Mouse (Mus musculus) adrenal gland, adult 18-20 months (tissue): Measurements from ENCODE around the gene Rbms1. TPM values are rescaled to one million over a fixed set of nuclear protein-coding genes. Genes with fewer than 3 reads are reported as not detected.

Experiments
- DNase-seq, 2 experiments: peaks; one replicate each; pipeline ENCODE4 v3.0.0; 2021 to 2022; ENCODE audit warnings: low spot score in 2 of 2
- total RNA-seq, 2 experiments: library from RNA; stranded (reverse); gene quantifications; 1 replicate in 1 of 2; 2 replicates in 1 of 2; pipeline ENCODE4 v1.2.3; 2021

Gene Rbms1
- total RNA-seq, 2 experiments from 2014 or later = 43.4 to 51.9 TPM

GRCm38 (mm10) chr2:60786289-60786688, 176.7 kb downstream of the Rbms1 start:
- DNase-seq = no peak

DNA sequence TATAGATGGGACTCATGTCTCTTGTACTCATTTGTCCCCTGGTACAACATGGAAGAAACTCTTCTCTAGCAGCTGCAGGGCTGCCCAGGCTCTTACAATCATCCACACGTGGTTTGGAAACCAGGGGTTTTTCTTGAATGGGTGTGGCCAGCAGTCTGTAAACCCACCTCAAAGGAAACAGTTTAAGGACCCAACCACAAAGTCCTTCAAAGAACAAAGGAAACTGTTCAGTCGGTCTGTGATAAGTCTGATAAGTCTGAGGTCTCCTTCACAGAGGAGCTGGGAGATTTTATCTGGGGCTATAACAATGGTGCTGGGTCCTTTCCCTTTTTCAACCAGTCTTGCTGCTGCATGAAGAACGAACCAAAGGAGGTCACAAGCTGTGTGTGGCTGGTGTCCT, 188.5 kb downstream of the Rbms1 start:
- DNase-seq = no peak

GRCm38 (mm10) chr2:60773592-60773991, 189.4 kb downstream of the Rbms1 start:
- peak in 1 of 2 experiments; percentile 46 for DNase-seq

DNA sequence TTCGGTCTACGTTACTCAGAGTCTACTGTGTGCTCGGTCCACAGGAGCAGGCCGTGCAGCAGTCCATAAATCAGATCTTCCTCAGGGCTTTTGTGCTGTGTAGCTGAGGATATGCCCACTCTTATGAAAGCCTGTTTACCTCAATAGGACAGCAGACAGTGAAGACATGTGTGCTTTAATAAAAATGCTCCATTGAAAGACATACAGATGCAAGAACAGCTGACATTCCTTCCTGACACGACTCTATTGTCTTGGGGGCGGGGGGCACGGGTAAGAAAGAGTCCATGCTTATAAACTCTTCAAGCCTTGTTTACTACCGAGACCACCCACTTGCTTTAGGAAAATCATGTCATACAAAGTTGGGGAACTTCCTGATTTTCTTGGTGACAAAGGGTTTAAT, 196.6 kb downstream of the Rbms1 start:
- DNase-seq = no peak

GRCm38 (mm10) chr2:60756218-60756617, 206.8 kb downstream of the Rbms1 start:
- DNase-seq = no peak

DNA sequence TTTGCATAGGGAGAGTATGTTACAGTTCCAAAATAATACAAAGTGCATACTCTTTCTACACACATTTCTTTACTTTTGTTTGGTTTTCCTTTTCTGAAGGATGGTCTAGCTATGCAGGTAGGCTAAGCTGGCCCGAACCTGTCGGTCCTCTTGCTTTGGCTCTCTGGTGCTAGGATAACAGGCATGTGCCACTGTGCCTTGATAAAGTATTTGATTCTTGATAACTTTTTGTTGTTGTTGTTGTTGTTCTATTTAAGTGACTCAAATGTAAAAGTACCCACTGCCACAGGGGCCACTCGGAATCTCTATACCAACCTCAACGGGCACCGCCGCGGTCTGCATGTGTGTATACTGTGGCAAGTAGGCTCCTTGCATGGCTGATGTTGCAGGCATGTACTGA, 207.9 kb downstream of the Rbms1 start:
- no peak for DNase-seq

GRCm38 (mm10) chr2:60751274-60751673, 211.7 kb downstream of the Rbms1 start:
- no peak for DNase-seq

DNA sequence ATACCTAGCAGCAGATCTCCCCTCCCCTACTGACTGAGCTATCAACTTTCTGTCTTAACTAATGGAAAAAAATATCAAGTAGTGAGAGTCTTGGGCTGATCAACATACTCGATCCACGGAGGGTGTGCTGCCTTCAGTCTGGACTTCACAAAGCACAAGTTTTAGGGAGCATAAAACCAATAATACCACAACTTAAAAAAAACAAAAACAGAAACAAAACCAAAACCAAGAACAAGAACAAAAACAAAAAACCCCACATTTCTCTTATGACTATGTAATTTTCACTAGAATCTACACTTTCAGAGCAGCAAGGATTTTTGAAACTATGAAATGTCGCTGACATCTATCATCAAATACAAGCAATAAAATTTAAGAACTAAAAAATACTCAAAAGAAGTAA, 212.4 kb downstream of the Rbms1 start:
- DNase-seq = no peak

DNA sequence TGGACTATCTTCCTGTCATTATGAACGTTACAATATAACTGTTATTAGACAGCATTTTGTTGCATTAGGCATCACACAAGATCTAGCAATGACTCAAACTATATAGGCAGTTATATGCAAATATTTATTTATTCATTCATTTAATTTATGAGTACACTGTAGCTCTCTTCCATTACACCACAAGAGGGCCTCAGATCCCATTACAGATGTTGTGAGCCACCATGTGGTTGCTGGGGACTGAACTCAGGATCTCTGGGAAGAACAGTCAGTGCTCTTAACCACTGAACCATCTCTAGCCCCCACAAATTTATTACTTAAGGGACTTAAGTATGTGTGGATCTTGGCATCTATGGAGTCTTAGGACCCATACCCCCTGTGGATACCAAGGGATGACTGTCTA, 214.4 kb downstream of the Rbms1 start:
- DNase-seq = no peak

DNA sequence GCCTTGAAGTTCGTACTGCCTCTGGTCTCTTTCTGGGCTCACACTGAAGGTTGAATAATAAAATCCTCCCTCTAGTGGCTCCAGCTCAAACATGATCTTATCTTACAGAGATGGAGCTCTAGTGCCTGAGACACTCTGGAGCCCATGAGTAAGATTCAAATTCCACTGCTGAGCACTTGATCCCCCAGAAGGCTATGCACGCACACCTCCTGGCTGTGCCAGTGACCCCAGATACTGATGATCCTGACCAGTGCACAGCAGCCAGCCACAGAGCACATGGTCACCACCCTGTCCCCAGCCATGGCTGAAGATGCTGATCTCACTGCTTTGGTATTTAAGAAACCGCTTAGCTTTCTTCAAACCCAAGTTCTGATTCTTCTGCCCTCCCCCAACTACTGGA, 215.4 kb downstream of the Rbms1 start:
- DNase-seq = no peak

- no peak for DNase-seq
These were observed 218.3 kb downstream of the Rbms1 start for GRCm38 (mm10) chr2:60744674-60745073.

- DNase-seq = no peak
These were observed 223.4 kb downstream of the Rbms1 start for GRCm38 (mm10) chr2:60739389-60740137.

DNA sequence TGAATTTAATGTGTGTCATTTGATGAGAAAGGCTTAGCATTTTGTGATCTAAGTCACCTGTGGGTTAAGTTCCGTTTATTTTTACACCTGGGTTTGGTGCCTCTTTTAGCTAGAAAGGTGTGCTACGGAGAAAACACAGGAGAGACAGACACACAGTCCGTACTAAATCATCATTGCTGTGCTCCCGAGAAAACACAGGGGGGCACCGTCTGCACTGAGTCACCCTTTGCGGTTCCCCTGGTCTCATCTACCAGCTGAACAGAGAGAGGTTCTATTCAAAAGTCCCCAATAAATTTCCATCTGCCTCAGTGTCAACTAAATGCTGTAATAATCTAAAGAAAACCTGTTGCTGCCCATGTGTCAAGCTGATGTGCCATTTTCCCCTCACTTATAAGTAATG, 232.1 kb downstream of the Rbms1 start:
- DNase-seq = no peak

DNA sequence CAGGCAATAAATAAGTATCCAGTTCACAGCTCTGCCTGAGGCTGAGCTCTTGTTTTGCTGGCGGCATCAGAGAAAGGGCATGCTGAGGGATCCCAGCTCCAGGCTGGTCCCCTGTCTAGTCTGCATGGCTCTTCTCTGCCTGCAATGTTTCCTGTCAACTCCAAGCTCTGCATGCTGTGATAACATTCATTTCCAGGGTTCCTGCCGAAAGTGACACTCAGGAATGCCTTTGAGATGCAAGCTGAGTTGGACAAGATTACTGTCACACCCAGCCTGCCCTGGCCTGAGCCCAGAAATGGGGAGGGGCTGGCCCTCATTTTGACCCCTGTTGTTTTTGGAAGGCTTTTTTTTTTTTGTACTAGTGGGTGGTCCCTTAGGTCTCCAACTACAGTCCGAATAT, 233.0 kb downstream of the Rbms1 start:
- no peak for DNase-seq

- DNase-seq = no peak
These were observed 233.9 kb downstream of the Rbms1 start for GRCm38 (mm10) chr2:60728902-60729585.

DNA sequence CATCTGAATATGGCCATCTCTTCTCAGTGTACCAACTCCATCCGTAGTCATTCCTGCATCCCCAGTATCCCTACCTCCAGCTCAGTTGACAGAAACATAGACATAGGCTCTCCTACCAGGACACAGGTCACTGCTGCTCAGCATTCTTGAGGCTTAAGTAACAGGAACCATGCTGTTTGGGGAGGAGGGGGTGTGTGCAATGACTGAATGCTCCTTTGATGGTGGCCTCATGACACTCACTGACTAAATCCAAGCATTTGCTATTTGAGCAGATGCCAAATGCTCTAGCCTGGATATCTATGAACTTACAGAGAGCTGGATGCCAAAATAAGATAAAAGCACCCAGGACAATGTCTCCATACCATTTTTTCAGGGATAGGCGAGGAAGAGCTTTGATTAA, 238.3 kb downstream of the Rbms1 start:
- DNase-seq = no peak

DNA sequence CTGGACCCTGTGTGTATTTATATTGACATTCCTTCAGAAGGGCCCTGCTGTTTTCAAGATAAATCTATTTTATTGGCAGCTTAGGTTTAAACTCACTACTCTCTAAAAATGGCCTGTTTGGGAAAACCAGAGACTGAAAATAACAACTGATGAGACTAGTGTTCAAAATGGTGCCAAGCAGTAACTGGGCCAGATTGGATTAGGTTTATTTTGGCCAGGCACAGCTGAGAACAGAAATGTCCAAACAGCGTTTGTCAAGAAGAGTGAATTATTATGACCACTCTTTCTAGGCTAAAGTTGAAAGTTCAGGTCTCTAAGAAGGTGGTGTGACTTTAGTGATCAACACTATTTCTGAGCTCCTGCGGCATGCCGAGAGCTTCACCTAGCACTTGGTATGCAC, 240.0 kb downstream of the Rbms1 start:
- no peak for DNase-seq

DNA sequence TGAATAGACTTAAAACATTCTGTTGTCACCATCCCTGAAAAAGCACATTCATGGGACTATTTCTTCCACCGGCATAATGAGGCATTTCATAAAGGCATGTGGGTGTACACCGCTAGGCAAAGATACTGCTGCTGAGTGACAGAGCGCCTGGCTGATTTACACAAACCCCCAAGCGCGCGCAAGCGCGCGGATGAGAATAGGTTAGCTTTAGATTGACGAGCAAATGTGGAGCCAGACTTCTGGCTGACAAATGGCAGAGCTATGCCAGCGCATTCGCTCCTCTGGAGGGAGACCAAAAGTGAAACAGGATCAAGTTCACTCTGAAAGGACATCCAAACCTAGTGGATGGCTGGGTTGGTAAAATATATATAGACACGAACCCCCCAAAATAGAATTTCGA, 240.5 kb downstream of the Rbms1 start, which contains the start of gene Itgb6:
TSS of gene Itgb6 (minus strand) at position 130 of the 400 bp plus-strand sequence.
- no peak for DNase-seq

GRCm38 (mm10) chr2:60720906-60721305, 242.1 kb downstream of the Rbms1 start:
- DNase-seq = no peak

DNA sequence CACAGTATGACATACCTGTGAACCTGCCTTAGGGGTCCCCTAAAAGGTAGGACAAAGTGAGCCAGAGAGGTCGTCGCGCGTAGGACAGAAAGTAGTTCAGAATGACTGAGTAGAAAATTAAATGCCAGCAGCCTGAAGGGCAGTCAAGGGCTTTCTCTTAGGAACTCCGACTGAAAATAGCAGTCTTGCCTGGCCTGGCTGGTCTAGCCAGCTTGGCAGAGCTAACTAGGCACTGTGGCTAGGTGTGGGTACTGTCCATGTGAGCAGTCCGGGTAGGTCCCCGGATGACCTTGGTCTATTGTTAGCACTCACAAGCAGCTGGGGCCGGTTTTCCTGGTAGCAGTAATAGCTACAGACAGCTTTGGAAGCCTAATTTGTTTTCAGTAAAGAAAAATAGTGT, 242.8 kb downstream of the Rbms1 start:
- DNase-seq = peak in 1 of 2 experiments; percentile 28

DNA sequence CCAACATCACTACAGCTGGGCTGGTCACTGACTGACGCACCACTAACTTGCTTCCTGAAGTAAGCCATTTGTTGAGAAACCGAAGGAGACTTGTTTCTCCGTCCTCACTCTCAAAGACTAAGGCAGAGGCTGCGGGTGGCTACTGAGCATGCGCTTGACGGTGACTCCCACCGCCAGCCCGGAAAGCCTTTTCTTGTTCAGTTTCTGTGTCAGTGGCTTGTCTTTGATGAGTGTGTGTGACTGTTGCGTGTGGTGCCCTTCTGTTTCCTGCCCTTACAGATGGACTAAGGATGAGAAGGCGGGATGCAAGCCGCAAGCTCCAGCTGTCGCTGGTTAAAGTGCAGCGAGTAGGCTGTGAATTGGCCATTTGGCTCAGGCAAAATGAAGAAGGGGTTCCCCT, 245.6 kb downstream of the Rbms1 start:
- no peak for DNase-seq

- no peak for DNase-seq
These were observed 246.4 kb downstream of the Rbms1 start for GRCm38 (mm10) chr2:60716549-60716948.

GRCm38 (mm10) chr2:60715771-60716170, 247.2 kb downstream of the Rbms1 start:
- no peak for DNase-seq
